In genomic region chr10:76155911-76156310, GRCm38 (mm10) we compare ENCODE assay signal across 27 mouse cellular contexts. TPM values are rescaled to one million over a fixed set of nuclear protein-coding genes. Genes with fewer than 3 reads are reported as not detected.
DNase-seq lines count a peak whose midpoint lies in the region; ATAC-seq and TF ChIP-seq lines count a peak whose summit lies in the region.
"Had no signal": no experiment of that assay in that cellular context is flagged by ENCODE, and none has a peak within 500 bp of the region (broad histone marks: within the 10 kb centered on the region; RNA-seq: fewer than 3 reads in every experiment).

No protein-coding gene starts in this region.

- no peak overlapping the region for H3K4me3 ChIP-seq in heart, embryonic 10.5 days
- no peak overlapping the region for H3K4me3 ChIP-seq in CH12.LX (replicated peaks in 1 of 3; ENCODE audit: low read depth in 2 of 3, low read length in 2 of 3, poor library complexity in 1 of 3)
- no peak overlapping the region for H3K4me3 ChIP-seq in limb, embryonic 10.5 days
- H3K4me3 ChIP-seq: embryonic facial prominence, embryonic 10.5 days; embryonic facial prominence, embryonic 12.5 days; forebrain, embryonic 13.5 days; forebrain, embryonic 15.5 days had no signal

- H3K9me3 ChIP-seq in heart, embryonic 10.5 days, result no peaks in the 10 kb centered on the region
- H3K9me3 ChIP-seq in CH12.LX (replicated peaks; ENCODE audit: low read length), result no peaks in the 10 kb centered on the region
- no peaks in the 10 kb centered on the region for H3K9me3 ChIP-seq in limb, embryonic 10.5 days (replicated peaks)
- H3K9me3 ChIP-seq: embryonic facial prominence, embryonic 10.5 days; embryonic facial prominence, embryonic 12.5 days; forebrain, embryonic 13.5 days; forebrain, embryonic 15.5 days; G1E had no signal

- no peaks in the 10 kb centered on the region for H3K79me2 ChIP-seq in CH12.LX (replicated peaks; ENCODE audit: control insufficient read depth, extremely low read depth, insufficient read depth, poor library complexity, severe bottlenecking)

- in situ Hi-C loops in CH12.LX (cut with MboI; ENCODE audit: low pct_ligation_motif_present, low pct_unique_long_range_greater_than_20kb, low sequenced_read_pairs), result no loop called here

- dilution Hi-C loops in CH12.LX (cut with MboI; ENCODE audit: extremely low pct_ligation_motif_present, extremely low pct_unique_long_range_greater_than_20kb, low sequenced_read_pairs), result no loop called here

- no peak for ATAC-seq in CD4-positive, CD25-positive, alpha-beta regulatory T cell, adult 4 months
- ATAC-seq: activated CD4-positive, CD25-positive, alpha-beta regulatory T cell, adult 4 months; forebrain, embryonic 13.5 days; forebrain, embryonic 15.5 days; forebrain, postnatal 0 days; Patski had no signal

- no peaks in the 10 kb centered on the region for H3K27me3 ChIP-seq in heart, embryonic 10.5 days (ENCODE audit: insufficient read depth, poor library complexity, severe bottlenecking)
- H3K27me3 ChIP-seq in CH12.LX (replicated peaks), result no peaks in the 10 kb centered on the region
- H3K27me3 ChIP-seq in limb, embryonic 10.5 days (ENCODE audit: low read depth, poor library complexity, severe bottlenecking), result no peaks in the 10 kb centered on the region
- H3K27me3 ChIP-seq: embryonic facial prominence, embryonic 12.5 days; forebrain, embryonic 13.5 days; forebrain, embryonic 15.5 days had no signal

- H3K4me1 ChIP-seq in heart, embryonic 10.5 days, result no peaks in the 10 kb centered on the region
- H3K4me1 ChIP-seq in CH12.LX (ENCODE audit: control insufficient read depth in 1 of 2, insufficient read depth in 2 of 2), result peaks cover 0 to 11% of the 10 kb centered on the region in 2 experiments; a peak in 2 of 4 replicates
- no peaks in the 10 kb centered on the region for H3K4me1 ChIP-seq in limb, embryonic 10.5 days
- H3K4me1 ChIP-seq: embryonic facial prominence, embryonic 10.5 days; embryonic facial prominence, embryonic 12.5 days; forebrain, embryonic 13.5 days; forebrain, embryonic 15.5 days had no signal

- no peak for TF ChIP-seq RAD21 in CH12.LX (IDR thresholded peaks at IDR 0.05; ENCODE audit: low read depth, low read length)

- H3K4me2 ChIP-seq in CH12.LX (ENCODE audit: insufficient read depth, low read depth, poor library complexity, severe bottlenecking), result no peak overlapping the region
- H3K4me2 ChIP-seq: embryonic facial prominence, embryonic 12.5 days; forebrain, embryonic 13.5 days; forebrain, embryonic 15.5 days had no signal

- TF ChIP-seq POLR2A in CH12.LX (IDR thresholded peaks at IDR 0.05; ENCODE audit: low read depth, low read length), result no peak

- TF ChIP-seq CTCF in CH12.LX (conservative IDR thresholded peaks at IDR 0.05 in 1 of 2, IDR thresholded peaks at IDR 0.05 in 1 of 2; ENCODE audit: low read depth in 2 of 2, low read length in 2 of 2), result no peak

- H3K27ac ChIP-seq in heart, embryonic 10.5 days, result no peak overlapping the region
- H3K27ac ChIP-seq in CH12.LX (ENCODE audit: insufficient read depth, low read depth), result no peak overlapping the region
- H3K27ac ChIP-seq in limb, embryonic 10.5 days, result no peak overlapping the region
- H3K27ac ChIP-seq: embryonic facial prominence, embryonic 10.5 days; embryonic facial prominence, embryonic 12.5 days; forebrain, embryonic 13.5 days; forebrain, embryonic 15.5 days had no signal

- peak; percentile 55 to 66 for DNase-seq in cerebellum, postnatal 14 days
- DNase-seq in cerebellum, adult 8-10 months, result no peak
- peak; percentile 65 for DNase-seq in heart, adult 11 months
- DNase-seq in heart, embryonic 10.5 days (ENCODE audit: low spot score), result no peak
- peak; percentile 57 for DNase-seq in A20 (ENCODE audit: low read depth, low spot score)
- DNase-seq in CH12.LX (ENCODE audit: extremely low read depth), result peak; percentile 40
- DNase-seq in limb, embryonic 10.5 days (ENCODE audit: low spot score), result no peak
- DNase-seq: adrenal gland, adult 8-10 months; adrenal gland, postnatal 14 days; adrenal gland, postnatal 36 days; B cell, adult 2 months; cerebellum, adult 11 months; cerebellum, adult 9-11 months; forebrain, postnatal 0 days had no signal

- H3K9ac ChIP-seq in CH12.LX (ENCODE audit: insufficient read depth, low read depth), result no peak overlapping the region
- H3K9ac ChIP-seq: embryonic facial prominence, embryonic 12.5 days; forebrain, embryonic 13.5 days; forebrain, embryonic 15.5 days; forebrain, postnatal 0 days had no signal

- TF ChIP-seq EP300 in CH12.LX (IDR thresholded peaks at IDR 0.05; ENCODE audit: low read length), result no peak

- 82% methylated on average over 7 of the region's 7 CpGs for WGBS in heart, embryonic 10.5 days
- WGBS in limb, embryonic 10.5 days, result 92% methylated on average over 7 of the region's 7 CpGs

- no peaks in the 10 kb centered on the region for H3K36me3 ChIP-seq in heart, embryonic 10.5 days
- no peaks in the 10 kb centered on the region for H3K36me3 ChIP-seq in CH12.LX (replicated peaks in 1 of 2; ENCODE audit: control insufficient read depth in 1 of 2, insufficient read depth in 1 of 2, low read length in 1 of 2)
- no peaks in the 10 kb centered on the region for H3K36me3 ChIP-seq in limb, embryonic 10.5 days
- H3K36me3 ChIP-seq: embryonic facial prominence, embryonic 10.5 days; embryonic facial prominence, embryonic 12.5 days; forebrain, embryonic 15.5 days; G1E had no signal

TF ChIP-seq in CH12.LX, 34 proteins besides CTCF, POLR2A, EP300 and RAD21:
- TF ChIP-seq ZKSCAN1 (IDR thresholded peaks at IDR 0.05; ENCODE audit: borderline replicate concordance, low read depth, low read length), result no peak
- no peak for TF ChIP-seq ZMIZ1 (IDR thresholded peaks at IDR 0.05; ENCODE audit: low read depth, low read length)
- no peak for TF ChIP-seq E2F4 (IDR thresholded peaks at IDR 0.05; ENCODE audit: insufficient replicate concordance, low read depth, low read length)
- no peak for TF ChIP-seq JUN (IDR thresholded peaks at IDR 0.05; ENCODE audit: insufficient read depth, low read depth, low read length)
- TF ChIP-seq KAT2A (IDR thresholded peaks at IDR 0.05; ENCODE audit: insufficient replicate concordance, low read length), result no peak
- TF ChIP-seq RCOR1 (conservative IDR thresholded peaks at IDR 0.05; ENCODE audit: low read depth, low read length), result no peak
- TF ChIP-seq MXI1 (IDR thresholded peaks at IDR 0.05; ENCODE audit: low read depth, low read length), result no peak
- TF ChIP-seq BHLHE40 (IDR thresholded peaks at IDR 0.05; ENCODE audit: low read depth, low read length), result no peak
- no peak for TF ChIP-seq GABPA (IDR thresholded peaks at IDR 0.05; ENCODE audit: insufficient replicate concordance, low read depth, low read length)
- no peak for TF ChIP-seq ETS1 (conservative IDR thresholded peaks at IDR 0.05; ENCODE audit: low read depth, low read length)
- no peak for TF ChIP-seq UBTF (IDR thresholded peaks at IDR 0.05; ENCODE audit: low read depth, low read length)
- no peak for TF ChIP-seq ZC3H11A (IDR thresholded peaks at IDR 0.05; ENCODE audit: low read depth, low read length)
- no peak for TF ChIP-seq MEF2A (IDR thresholded peaks at IDR 0.05; ENCODE audit: borderline replicate concordance, low read depth, low read length)
- TF ChIP-seq ELF1 (IDR thresholded peaks at IDR 0.05; ENCODE audit: low read depth, low read length), result no peak
- TF ChIP-seq MAZ (IDR thresholded peaks at IDR 0.05; ENCODE audit: low read depth, low read length), result no peak

RNA-seq across cellular contexts. Expression of gene Slc5a4a, which starts 8.7 kb away (rescaled TPM):
- polyA plus RNA-seq in heart, embryonic 10.5 days (2016; fragmentation: Nextera tagmentation; extraction: Ambion mirVana), result not detected in 2 replicates
- total RNA-seq in CH12.LX (2012; rRNA removed) (0.04 TPM in 1 of 2 replicates, not detected in the other), CH12.LX (2014; rRNA removed) (not detected in 2 replicates)
- polyA plus RNA-seq in CH12.LX (2012; ENCODE audit: insufficient read length, low read depth), result not detected in 2 replicates
- polyA plus RNA-seq in CD4-positive, CD25-positive, alpha-beta regulatory T cell, adult 4 months (2017; shearing (Covaris generic)), result not detected
- polyA plus RNA-seq in limb, embryonic 10.5 days (2016; fragmentation: Nextera tagmentation; extraction: Ambion mirVana), result not detected in 2 replicates
- total RNA-seq: adrenal gland, adult 18-20 months; adrenal gland, adult 8-10 months; adrenal gland, postnatal 14 days; adrenal gland, postnatal 36 days; G1E had no signal
- polyA plus RNA-seq: activated CD4-positive, CD25-positive, alpha-beta regulatory T cell, adult 4 months; cerebellum, adult 2 months; cortical plate, adult 2 months; embryonic facial prominence, embryonic 10.5 days; embryonic facial prominence, embryonic 12.5 days; embryonic facial prominence, embryonic 14.5 days; forebrain, embryonic 11.5 days; forebrain, embryonic 15.5 days; G1E; Patski had no signal

RNA-seq across cellular contexts. Expression of gene Slc5a4b, which starts 45.1 kb away (rescaled TPM):
- polyA plus RNA-seq in heart, embryonic 10.5 days (2016; fragmentation: Nextera tagmentation; extraction: Ambion mirVana), result not detected in 2 replicates
- total RNA-seq in CH12.LX (2012; rRNA removed) (0.04 TPM in 1 of 2 replicates, not detected in the other), CH12.LX (2014; rRNA removed) (not detected in 2 replicates)
- not detected in 2 replicates for polyA plus RNA-seq in CH12.LX (2012; ENCODE audit: insufficient read length, low read depth)
- polyA plus RNA-seq in CD4-positive, CD25-positive, alpha-beta regulatory T cell, adult 4 months (2017; shearing (Covaris generic)), result under 1 TPM in 1 of 2 experiments, not detected in 1; 0.09 TPM
- polyA plus RNA-seq in limb, embryonic 10.5 days (2016; fragmentation: Nextera tagmentation; extraction: Ambion mirVana), result 0.04 TPM in 1 of 2 replicates, not detected in the other
- total RNA-seq: adrenal gland, adult 18-20 months; adrenal gland, adult 8-10 months; adrenal gland, postnatal 14 days; adrenal gland, postnatal 36 days; forebrain, postnatal 0 days; G1E had no signal
- polyA plus RNA-seq: activated CD4-positive, CD25-positive, alpha-beta regulatory T cell, adult 4 months; cerebellum, adult 2 months; cortical plate, adult 2 months; embryonic facial prominence, embryonic 10.5 days; embryonic facial prominence, embryonic 14.5 days; forebrain, embryonic 11.5 days; forebrain, embryonic 13.5 days; forebrain, embryonic 15.5 days; forebrain, postnatal 0 days; G1E; Patski had no signal

Comparison
In these comparisons a context has a peak if more than half of its experiments do, and no peak if none do; other contexts are left out.
1. DNase-seq: peak in cerebellum, postnatal 14 days (2 of 2), heart, adult 11 months (single experiment), A20 (single experiment) and CH12.LX (single experiment); none in cerebellum, adult 8-10 months (single experiment), heart, embryonic 10.5 days (single experiment) and limb, embryonic 10.5 days (single experiment).